Mouse (Mus musculus) T-cell, adult 2 months (primary cell): Measurements from ENCODE around the gene Pbld1.

ENCODE experiments used
- DNase-seq: peaks from one replicate; pipeline ENCODE4 v3.0.0; 2022; ENCODE audit warnings: low spot score

Pbld1 gene

GRCm38 (mm10) chr10:63092616-63093550 is 32.9 kb downstream of the Pbld1 start:
- peak; percentile 34 for DNase-seq

- DNase-seq, result no peak
Observed at GRCm38 (mm10) chr10:63096757-63097156, 36.8 kb downstream of the Pbld1 start.

GRCm38 (mm10) chr10:63098191-63098590 is 38.2 kb downstream of the Pbld1 start:
- DNase-seq, result no peak

GRCm38 (mm10) chr10:63099521-63099920 is 39.6 kb downstream of the Pbld1 start, which contains the start of gene Atoh7:
Gene Atoh7 (plus strand): TSS chr10:63099651.
- no peak for DNase-seq

- DNase-seq, result peak; percentile 16
Observed at GRCm38 (mm10) chr10:63099941-63100562, 40.1 kb downstream of the Pbld1 start.

- no peak for DNase-seq
Observed at GRCm38 (mm10) chr10:63100657-63101056, 40.7 kb downstream of the Pbld1 start.

- DNase-seq, result no peak
Observed at GRCm38 (mm10) chr10:63113027-63113604, 53.2 kb downstream of the Pbld1 start.

GRCm38 (mm10) chr10:63113716-63114360 is 53.9 kb downstream of the Pbld1 start:
- no peak for DNase-seq

- DNase-seq, result no peak
Observed at GRCm38 (mm10) chr10:63115881-63116280, 55.9 kb downstream of the Pbld1 start.

GRCm38 (mm10) chr10:63116376-63116775 is 56.4 kb downstream of the Pbld1 start:
- DNase-seq, result no peak

- DNase-seq, result no peak
Observed at GRCm38 (mm10) chr10:63117583-63117982, 57.6 kb downstream of the Pbld1 start.

- DNase-seq, result no peak
Observed at GRCm38 (mm10) chr10:63119916-63120315, 60.0 kb downstream of the Pbld1 start.

- DNase-seq, result no peak
Observed at GRCm38 (mm10) chr10:63121961-63122360, 62.0 kb downstream of the Pbld1 start.

GRCm38 (mm10) chr10:63122516-63122915 is 62.6 kb downstream of the Pbld1 start:
- no peak for DNase-seq

- DNase-seq, result no peak
Observed at GRCm38 (mm10) chr10:63123141-63123540, 63.2 kb downstream of the Pbld1 start.

- DNase-seq, result no peak
Observed at GRCm38 (mm10) chr10:63124016-63124415, 64.1 kb downstream of the Pbld1 start.

GRCm38 (mm10) chr10:63125343-63125742 is 65.4 kb downstream of the Pbld1 start:
- DNase-seq, result no peak

- no peak for DNase-seq
Observed at GRCm38 (mm10) chr10:63126116-63126515, 66.2 kb downstream of the Pbld1 start.

- DNase-seq, result no peak
Observed at GRCm38 (mm10) chr10:63127156-63127555, 67.2 kb downstream of the Pbld1 start.
